Comparison of ENCODE assay signal across 18 mouse cellular contexts in the genomic region with DNA sequence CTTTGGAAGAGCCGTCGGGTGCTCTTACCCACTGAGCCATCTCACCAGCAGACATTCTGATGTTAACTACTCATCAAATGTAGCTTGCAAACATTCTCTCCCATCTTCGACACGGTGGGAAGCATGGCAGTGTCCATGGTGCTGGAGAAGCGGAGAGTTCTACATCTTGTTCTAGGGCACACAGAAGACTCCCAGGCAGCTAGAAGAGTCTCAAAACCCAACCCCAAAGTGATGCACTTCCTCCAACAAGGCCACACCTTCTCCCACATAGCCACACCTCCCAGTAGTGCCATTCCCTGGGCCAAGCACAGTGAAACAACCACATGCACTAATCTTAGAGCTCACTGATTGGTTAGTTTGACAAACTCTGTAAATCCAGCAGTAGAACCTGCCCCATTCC. TPM values are rescaled to one million over a fixed set of nuclear protein-coding genes. Genes with fewer than 3 reads are reported as not detected.
A peak's percentile ranks its signal among the peaks of the same experiment; 100 is the strongest.
DNase-seq lines count a peak whose midpoint lies in the region; ATAC-seq and TF ChIP-seq lines count a peak whose summit lies in the region.
"Had no signal": no experiment of that assay in that cellular context is flagged by ENCODE, and none has a peak within 500 bp of the region (broad histone marks: within the 10 kb centered on the region; RNA-seq: fewer than 3 reads in every experiment).

No protein-coding gene starts in this region.

- in situ Hi-C loops in CH12.LX (cut with MboI; ENCODE audit: low pct_ligation_motif_present, low pct_unique_long_range_greater_than_20kb, low sequenced_read_pairs), result loop anchor here (25.0 kb wide), 1 partner anchor 447 kb away; the partner anchor contains the start of gene Postn

- peak; percentile 42; the same call in 1 of the 2 replicates for TF ChIP-seq POLR2A in CH12.LX (IDR thresholded peaks at IDR 0.05; ENCODE audit: low read depth, low read length)

- no peak for TF ChIP-seq CTCF in CH12.LX (conservative IDR thresholded peaks at IDR 0.05 in 1 of 2, IDR thresholded peaks at IDR 0.05 in 1 of 2; ENCODE audit: low read depth in 2 of 2, low read length in 2 of 2)

- no peak overlapping the region for H3K9ac ChIP-seq in forebrain, embryonic 11.5 days (ENCODE audit: low read length)
- no peak overlapping the region for H3K9ac ChIP-seq in forebrain, embryonic 14.5 days (ENCODE audit: low read length)
- H3K9ac ChIP-seq in CH12.LX (ENCODE audit: insufficient read depth, low read depth), result no peak overlapping the region
- H3K9ac ChIP-seq: embryonic facial prominence, embryonic 12.5 days; hindbrain, embryonic 15.5 days; liver, embryonic 14.5 days had no signal

- dilution Hi-C loops in CH12.LX (cut with MboI; ENCODE audit: extremely low pct_ligation_motif_present, extremely low pct_unique_long_range_greater_than_20kb, low sequenced_read_pairs), result no loop called here

- H3K27ac ChIP-seq in forebrain, embryonic 11.5 days (ENCODE audit: low read depth, low read length), result no peak overlapping the region
- no peak overlapping the region for H3K27ac ChIP-seq in forebrain, embryonic 14.5 days (ENCODE audit: low read depth, low read length)
- H3K27ac ChIP-seq in CH12.LX (ENCODE audit: insufficient read depth, low read depth), result no peak overlapping the region
- no peak overlapping the region for H3K27ac ChIP-seq in heart, embryonic 10.5 days
- H3K27ac ChIP-seq: embryonic facial prominence, embryonic 12.5 days; heart, adult 2 months; liver, embryonic 14.5 days had no signal

- 75% methylated on average over 5 of the region's 5 CpGs for WGBS in forebrain, embryonic 11.5 days
- 81% methylated on average over 5 of the region's 5 CpGs for whole genome bisulfite sequencing in forebrain, embryonic 14.5 days
- 38% methylated on average over 5 of the region's 5 CpGs for WGBS in heart, embryonic 10.5 days

- peak; percentile 48 for DNase-seq in forebrain, embryonic 11.5 days (ENCODE audit: low spot score)
- DNase-seq in forebrain, embryonic 14.5 days (ENCODE audit: low spot score), result no peak
- DNase-seq in CH12.LX (ENCODE audit: extremely low read depth), result peak; percentile 66
- no peak for DNase-seq in layer of hippocampus, postnatal 14 days (ENCODE audit: low spot score in 2 of 2)
- no peak for DNase-seq in heart, embryonic 10.5 days (ENCODE audit: low spot score)
- no peak for DNase-seq in retina, postnatal 1 day
- DNase-seq: adrenal gland, postnatal 25 days; cerebellum, postnatal 25 days; heart, adult 2 months; heart, postnatal 14 days; thymus, adult 2 months had no signal

- no peak for TF ChIP-seq RAD21 in CH12.LX (IDR thresholded peaks at IDR 0.05; ENCODE audit: low read depth, low read length)

- H3K4me1 ChIP-seq in forebrain, embryonic 11.5 days (replicated peaks; ENCODE audit: control insufficient read depth, insufficient read depth, low read length), result no peaks in the 10 kb centered on the region
- H3K4me1 ChIP-seq in forebrain, embryonic 14.5 days (ENCODE audit: control insufficient read depth, insufficient read depth, low read length), result peaks cover 15% of the 10 kb centered on the region
- H3K4me1 ChIP-seq in CH12.LX (ENCODE audit: control insufficient read depth in 1 of 2, insufficient read depth in 2 of 2), result peaks cover 0 to 23% of the 10 kb centered on the region in 2 experiments; a peak in 3 of 4 replicates
- peaks cover 12% of the 10 kb centered on the region for H3K4me1 ChIP-seq in heart, embryonic 10.5 days

- no peaks in the 10 kb centered on the region for H3K27me3 ChIP-seq in forebrain, embryonic 11.5 days (ENCODE audit: control insufficient read depth, insufficient read depth, low read length)
- no peaks in the 10 kb centered on the region for H3K27me3 ChIP-seq in forebrain, embryonic 14.5 days (replicated peaks; ENCODE audit: control insufficient read depth, insufficient read depth, low read length)
- no peaks in the 10 kb centered on the region for H3K27me3 ChIP-seq in CH12.LX (replicated peaks)
- H3K27me3 ChIP-seq in heart, embryonic 10.5 days (ENCODE audit: insufficient read depth, poor library complexity, severe bottlenecking), result peaks cover 5% of the 10 kb centered on the region; the same call in 1 of the 2 replicates
- H3K27me3 ChIP-seq: embryonic facial prominence, embryonic 12.5 days; hindbrain, embryonic 15.5 days; neural tube, embryonic 15.5 days had no signal

- H3K36me3 ChIP-seq in forebrain, embryonic 11.5 days (ENCODE audit: control insufficient read depth, insufficient read depth, low read length), result no peaks in the 10 kb centered on the region; the same call in 1 of the 2 replicates
- peaks cover 12% of the 10 kb centered on the region for H3K36me3 ChIP-seq in forebrain, embryonic 14.5 days (ENCODE audit: control insufficient read depth, insufficient read depth, low read length)
- peaks cover 2 to 13% of the 10 kb centered on the region in 2 experiments for H3K36me3 ChIP-seq in CH12.LX (replicated peaks in 1 of 2; ENCODE audit: control insufficient read depth in 1 of 2, insufficient read depth in 1 of 2, low read length in 1 of 2)
- H3K36me3 ChIP-seq in heart, embryonic 10.5 days, result peaks cover 11% of the 10 kb centered on the region

- ATAC-seq in forebrain, embryonic 11.5 days (replicated peaks; ENCODE audit: low FRiP score), result no peak
- no peak for ATAC-seq in forebrain, embryonic 14.5 days
- ATAC-seq in granulocyte monocyte progenitor cell, adult 5-6 weeks (replicated peaks; ENCODE audit: poor library complexity, severe bottlenecking), result peak; percentile 25
- peak; percentile 24; the same call in 1 of the 2 replicates for ATAC-seq in neutrophil, adult 5-6 weeks (ENCODE audit: extremely low read depth, insufficient number of reproducible peaks, low FRiP score, poor library complexity, severe bottlenecking)

- no peak overlapping the region for H3K4me2 ChIP-seq in forebrain, embryonic 11.5 days (ENCODE audit: low read depth, low read length, severe bottlenecking)
- H3K4me2 ChIP-seq in forebrain, embryonic 14.5 days (ENCODE audit: low read length), result no peak overlapping the region
- no peak overlapping the region for H3K4me2 ChIP-seq in CH12.LX (ENCODE audit: insufficient read depth, low read depth, poor library complexity, severe bottlenecking)

- no peak for TF ChIP-seq EP300 in CH12.LX (IDR thresholded peaks at IDR 0.05; ENCODE audit: low read length)

- H3K9me3 ChIP-seq in forebrain, embryonic 11.5 days (ENCODE audit: control insufficient read depth, low read length), result no peaks in the 10 kb centered on the region
- no peaks in the 10 kb centered on the region for H3K9me3 ChIP-seq in forebrain, embryonic 14.5 days (replicated peaks; ENCODE audit: control insufficient read depth, low read length)
- no peaks in the 10 kb centered on the region for H3K9me3 ChIP-seq in CH12.LX (replicated peaks; ENCODE audit: low read length)
- no peaks in the 10 kb centered on the region for H3K9me3 ChIP-seq in heart, embryonic 10.5 days
- H3K9me3 ChIP-seq: embryonic facial prominence, embryonic 12.5 days; forebrain, embryonic 10.5 days; hindbrain, embryonic 15.5 days; neural tube, embryonic 15.5 days had no signal

- H3K4me3 ChIP-seq in forebrain, embryonic 11.5 days (ENCODE audit: low read depth, low read length), result no peak overlapping the region
- no peak overlapping the region for H3K4me3 ChIP-seq in forebrain, embryonic 14.5 days (ENCODE audit: low read depth, low read length)
- no peak overlapping the region for H3K4me3 ChIP-seq in CH12.LX (replicated peaks in 1 of 3; ENCODE audit: low read depth in 2 of 3, low read length in 2 of 3, poor library complexity in 1 of 3)
- no peak overlapping the region for H3K4me3 ChIP-seq in heart, embryonic 10.5 days
- H3K4me3 ChIP-seq: embryonic facial prominence, embryonic 12.5 days; heart, adult 2 months had no signal

- H3K79me2 ChIP-seq in CH12.LX (replicated peaks; ENCODE audit: control insufficient read depth, extremely low read depth, insufficient read depth, poor library complexity, severe bottlenecking), result peaks cover 10% of the 10 kb centered on the region

TF ChIP-seq in CH12.LX, 34 proteins besides CTCF, POLR2A, EP300 and RAD21:
- 0 out of 2 replicates have a peak, but pooled peaks have one; percentile 40 for TF ChIP-seq ELF1 (IDR thresholded peaks at IDR 0.05; ENCODE audit: low read depth, low read length)
- no peak for TF ChIP-seq CHD1 (IDR thresholded peaks at IDR 0.05; ENCODE audit: low read depth, low read length)

RNA-seq across cellular contexts. Expression of gene Rfxap, which starts 1.5 kb away (rescaled TPM):
- polyA plus RNA-seq in forebrain, embryonic 11.5 days (2014; fragmentation: Nextera tagmentation; extraction: Ambion mirVana), result 57.6 and 65.6 TPM in 2 replicates
- polyA plus RNA-seq in forebrain, embryonic 14.5 days (2014; fragmentation: Nextera tagmentation; extraction: Ambion mirVana), result 40.7 and 43.8 TPM in 2 replicates
- 27.9 and 29.0 TPM in 2 replicates for total RNA-seq in CH12.LX (2012; rRNA removed)
- 32.6 and 38.8 TPM in 2 replicates for total RNA-seq in CH12.LX (2014; rRNA removed)
- polyA plus RNA-seq in CH12.LX (2012; ENCODE audit: insufficient read length, low read depth), result 25.8 and 35.0 TPM in 2 replicates
- 10.1 and 45.6 TPM in 2 replicates for total RNA-seq in granulocyte monocyte progenitor cell, adult 5-6 weeks (2014; fragmentation: Nextera tagmentation)
- total RNA-seq in granulocyte monocyte progenitor cell, adult 5-6 weeks (2017), result 54.7 and 56.3 TPM in 2 replicates
- 62.1 and 64.8 TPM in 2 replicates for total RNA-seq in neutrophil, adult 5-6 weeks (2017)
- 10 to 100 TPM; 56.9 to 59.2 TPM for total RNA-seq in layer of hippocampus, postnatal 14 days (2021)
- 25.4 and 43.6 TPM in 2 replicates for polyA plus RNA-seq in heart, embryonic 10.5 days (2016; fragmentation: Nextera tagmentation; extraction: Ambion mirVana)

RNA-seq across cellular contexts. Expression of gene Smad9, which starts 53.7 kb away (rescaled TPM):
- 0.32 and 0.33 TPM in 2 replicates for polyA plus RNA-seq in forebrain, embryonic 11.5 days (2014; fragmentation: Nextera tagmentation; extraction: Ambion mirVana)
- 0.17 and 0.30 TPM in 2 replicates for polyA plus RNA-seq in forebrain, embryonic 14.5 days (2014; fragmentation: Nextera tagmentation; extraction: Ambion mirVana)
- total RNA-seq in CH12.LX (2012; rRNA removed) (0.08 and 0.13 TPM in 2 replicates), CH12.LX (2014; rRNA removed) (0.20 and 0.22 TPM in 2 replicates)
- polyA plus RNA-seq in CH12.LX (2012; ENCODE audit: insufficient read length, low read depth), result 0.23 TPM in 2 replicates
- not detected in 2 replicates for total RNA-seq in granulocyte monocyte progenitor cell, adult 5-6 weeks (2014; fragmentation: Nextera tagmentation)
- total RNA-seq in granulocyte monocyte progenitor cell, adult 5-6 weeks (2017), result not detected in 2 replicates
- not detected in 2 replicates for total RNA-seq in neutrophil, adult 5-6 weeks (2017)
- total RNA-seq in layer of hippocampus, postnatal 14 days (2021), result 1 to 10 TPM; 5.4 to 5.7 TPM
- 1.2 and 1.9 TPM in 2 replicates for polyA plus RNA-seq in heart, embryonic 10.5 days (2016; fragmentation: Nextera tagmentation; extraction: Ambion mirVana)

Comparison
In these comparisons a context has a peak if more than half of its experiments do, and no peak if none do; other contexts are left out.
1. DNase-seq: peak in forebrain, embryonic 11.5 days (single experiment) and CH12.LX (single experiment); none in forebrain, embryonic 14.5 days (single experiment), layer of hippocampus, postnatal 14 days (0 of 2), heart, embryonic 10.5 days (single experiment) and retina, postnatal 1 day (single experiment).
2. ATAC-seq: peak in granulocyte monocyte progenitor cell, adult 5-6 weeks (single experiment) and neutrophil, adult 5-6 weeks (single experiment); none in forebrain, embryonic 11.5 days (single experiment) and forebrain, embryonic 14.5 days (single experiment).